Mouse (Mus musculus): Measurements from ENCODE around the gene Tsc2. TPM values are rescaled to one million over a fixed set of nuclear protein-coding genes. Genes with fewer than 3 reads are reported as not detected.

Tsc2 gene
- total RNA-seq, 4 experiments from 2014 or later = 79.2 to 135 (median 111) TPM

DNA sequence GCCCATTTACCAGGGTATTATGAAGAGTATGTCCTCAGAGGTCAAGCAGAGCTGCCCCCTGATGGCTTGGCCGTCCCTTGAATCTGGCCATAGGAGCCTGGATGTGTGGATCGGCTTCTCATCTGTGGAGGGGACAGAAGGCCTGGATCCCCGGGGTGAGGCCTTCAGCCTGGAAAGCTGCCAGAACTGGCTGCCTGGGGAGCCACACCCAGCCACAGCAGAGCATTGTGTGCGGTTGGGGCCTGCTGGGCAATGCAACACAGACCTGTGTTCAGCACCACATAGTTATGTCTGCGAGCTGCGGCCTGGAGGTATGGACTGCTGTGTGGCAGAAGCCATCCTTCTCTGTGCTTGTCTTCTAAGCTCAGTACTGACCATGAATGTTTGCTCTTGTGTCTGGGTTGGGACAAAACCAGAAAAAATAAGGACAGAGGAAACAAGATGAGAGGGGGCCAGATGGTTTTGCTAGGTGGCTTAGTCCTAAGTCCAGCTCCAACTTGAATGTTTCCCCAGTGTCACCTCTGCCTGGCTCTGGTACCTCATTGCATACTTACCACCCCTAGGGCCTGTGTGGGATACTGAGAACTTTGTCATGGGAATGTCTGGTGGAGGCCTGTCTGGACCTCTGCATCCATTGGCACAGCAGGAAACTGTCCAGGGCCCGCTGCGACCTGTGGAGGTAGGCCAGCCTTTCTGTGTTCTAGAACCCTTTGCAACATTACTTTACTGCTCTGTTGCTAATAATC is 65.2 kb downstream of the Tsc2 start:
- DNase-seq = no peak

DNA sequence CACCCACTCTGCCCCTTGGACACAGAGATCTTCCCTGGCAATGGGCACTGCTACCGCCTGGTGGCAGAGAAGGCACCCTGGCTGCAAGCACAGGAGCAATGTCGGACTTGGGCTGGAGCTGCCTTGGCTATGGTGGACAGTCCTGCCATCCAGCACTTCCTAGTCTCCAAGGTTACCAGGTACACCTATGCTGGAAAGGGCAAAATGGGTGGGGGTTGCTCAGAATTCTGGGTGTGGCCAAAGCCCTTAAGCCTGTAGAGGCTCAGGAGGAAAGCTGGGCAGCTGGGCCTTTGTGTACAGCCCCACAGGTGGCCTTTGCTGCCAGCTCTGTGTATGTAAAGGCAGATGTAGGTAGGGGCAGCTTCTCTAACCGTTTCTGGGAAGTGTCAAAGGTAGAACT is 66.6 kb downstream of the Tsc2 start:
- no peak for DNase-seq

DNA sequence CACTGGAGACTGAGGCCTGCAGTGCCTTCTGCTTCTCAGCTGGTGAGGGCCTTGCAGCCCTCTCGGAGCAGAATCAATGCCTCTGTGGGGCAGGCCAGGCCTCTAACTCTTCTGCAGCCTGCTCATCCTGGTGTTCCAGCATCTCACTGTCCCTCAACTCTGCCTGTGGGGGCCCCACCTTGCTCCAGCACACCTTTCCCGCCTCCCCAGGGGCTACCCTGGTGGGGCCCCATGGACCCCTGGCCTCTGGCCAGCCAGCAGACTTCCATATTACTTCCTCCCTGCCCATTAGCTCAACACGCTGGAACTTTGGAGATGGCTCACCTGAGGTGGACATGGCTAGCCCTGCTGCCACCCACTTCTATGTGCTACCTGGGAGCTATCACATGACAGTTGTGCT is 67.3 kb downstream of the Tsc2 start:
- DNase-seq = no peak

DNA sequence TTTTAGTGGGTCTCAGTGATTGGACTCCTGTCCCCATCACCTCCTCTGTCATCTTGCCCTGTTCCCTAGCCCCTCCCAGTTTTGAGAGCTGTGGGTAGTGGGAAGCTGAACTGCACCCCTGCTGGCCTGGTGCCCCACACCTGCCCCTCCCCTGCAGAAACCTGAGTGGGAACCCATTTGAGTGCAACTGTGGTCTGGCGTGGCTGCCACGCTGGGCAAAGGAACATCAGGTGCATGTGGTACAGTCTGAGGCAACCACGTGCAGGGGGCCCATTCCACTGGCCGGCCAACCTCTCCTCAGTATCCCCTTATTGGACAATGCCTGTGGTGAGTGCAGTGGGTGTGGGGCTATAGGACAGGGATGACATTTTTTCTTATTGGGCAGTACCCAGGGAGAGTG is 68.0 kb downstream of the Tsc2 start:
- DNase-seq = no peak

DNA sequence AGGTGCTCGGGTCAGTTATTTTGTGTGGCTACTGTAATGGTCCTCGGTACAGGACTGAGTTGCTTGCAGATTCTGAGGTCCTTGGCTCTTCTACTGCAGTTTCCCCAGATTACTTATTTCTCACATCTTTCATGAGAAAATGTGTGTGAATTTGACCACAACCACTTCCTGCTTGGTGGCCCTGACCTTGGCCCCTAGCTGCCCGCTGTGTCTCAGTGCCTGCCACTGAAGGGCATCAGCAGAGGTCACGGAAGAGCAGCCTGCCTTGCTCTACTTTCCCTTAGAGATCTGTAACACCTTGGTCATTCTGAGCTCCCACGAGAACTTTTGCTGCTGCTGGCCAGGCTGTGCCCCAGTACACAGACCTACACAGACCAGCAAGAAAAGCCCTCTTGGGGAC is 68.8 kb downstream of the Tsc2 start:
- no peak for DNase-seq

GRCm38 (mm10) chr17:24561592-24561991 is 70.8 kb downstream of the Tsc2 start:
- DNase-seq = no peak

- no peak for DNase-seq
These were observed 72.0 kb downstream of the Tsc2 start for GRCm38 (mm10) chr17:24560301-24561028.

DNA sequence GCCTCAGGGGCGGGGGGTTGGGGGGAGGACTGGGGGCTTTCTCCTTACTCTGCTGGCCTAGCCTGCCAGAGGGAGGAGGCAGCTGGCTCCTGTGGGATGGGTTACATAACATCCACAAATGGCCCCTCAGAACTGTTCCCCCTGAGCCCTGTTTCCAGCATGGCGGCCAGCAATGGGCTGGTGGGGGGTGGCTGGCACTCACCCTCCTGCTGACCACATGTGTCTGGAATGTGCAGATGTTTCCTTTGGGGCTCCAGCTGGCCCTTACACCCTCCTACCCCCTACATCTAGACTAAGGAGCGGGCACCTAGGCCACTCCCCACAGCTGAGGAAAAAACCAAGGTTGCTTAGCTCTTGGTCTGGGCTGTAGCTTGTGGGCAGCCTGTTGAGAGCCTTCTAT is 73.3 kb downstream of the Tsc2 start:
- no peak for DNase-seq

- no peak for DNase-seq
These were observed 73.8 kb downstream of the Tsc2 start for GRCm38 (mm10) chr17:24558600-24559099.

DNA sequence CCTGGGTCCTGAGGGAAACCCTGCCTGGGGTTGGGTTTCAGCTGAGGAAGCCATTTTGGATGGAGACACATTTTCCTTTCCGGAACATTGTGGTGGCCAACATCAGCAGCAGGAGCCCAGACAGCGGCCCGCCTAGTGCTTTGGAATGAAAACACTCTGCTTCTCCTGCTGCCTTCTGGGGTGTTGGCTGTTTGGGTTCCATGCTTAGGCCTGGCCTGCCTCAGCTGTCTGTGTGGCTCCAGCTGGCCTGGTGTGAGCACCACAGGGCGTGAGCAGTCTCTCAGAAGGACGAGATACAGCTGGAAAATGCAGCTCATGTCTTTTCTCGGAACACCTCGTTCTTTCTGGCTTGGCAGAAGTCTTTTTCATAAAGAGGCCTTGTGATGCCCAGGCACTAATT is 75.3 kb downstream of the Tsc2 start:
- DNase-seq = no peak

GRCm38 (mm10) chr17:24551050-24551444 is 81.4 kb downstream of the Tsc2 start:
- DNase-seq = no peak

DNA sequence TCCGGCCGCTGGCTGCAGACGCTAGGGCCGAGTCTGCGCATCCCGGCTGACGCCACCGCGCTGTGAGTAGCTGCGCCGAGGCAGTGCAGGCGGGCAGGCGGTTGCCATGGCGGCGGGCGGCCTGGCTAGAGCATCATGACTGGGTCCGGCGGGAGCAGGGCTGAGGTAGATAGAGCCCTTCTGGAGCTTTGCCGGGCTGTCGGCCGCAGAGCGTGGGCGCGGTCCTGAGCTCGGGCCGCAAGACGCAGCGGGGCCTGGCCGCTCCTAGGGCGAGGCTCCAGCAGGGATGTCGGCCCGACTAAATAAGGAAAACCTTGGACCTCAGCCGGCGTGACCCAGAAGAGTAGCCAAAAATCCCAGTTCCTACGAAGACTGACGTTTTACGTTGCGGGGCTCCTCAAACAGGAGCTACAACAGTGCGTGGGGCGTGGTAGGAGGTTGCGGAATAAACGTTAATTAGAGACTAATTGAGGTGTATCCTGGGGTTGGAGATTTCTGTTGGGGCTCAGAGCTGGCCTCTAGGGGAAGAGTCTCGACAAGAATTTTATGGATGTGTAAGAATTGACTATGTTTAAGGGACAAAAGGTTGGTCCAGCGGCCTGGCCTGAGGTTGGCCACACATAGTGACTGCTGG is 81.9 kb downstream of the Tsc2 start:
- peak; percentile 76 for DNase-seq

DNA sequence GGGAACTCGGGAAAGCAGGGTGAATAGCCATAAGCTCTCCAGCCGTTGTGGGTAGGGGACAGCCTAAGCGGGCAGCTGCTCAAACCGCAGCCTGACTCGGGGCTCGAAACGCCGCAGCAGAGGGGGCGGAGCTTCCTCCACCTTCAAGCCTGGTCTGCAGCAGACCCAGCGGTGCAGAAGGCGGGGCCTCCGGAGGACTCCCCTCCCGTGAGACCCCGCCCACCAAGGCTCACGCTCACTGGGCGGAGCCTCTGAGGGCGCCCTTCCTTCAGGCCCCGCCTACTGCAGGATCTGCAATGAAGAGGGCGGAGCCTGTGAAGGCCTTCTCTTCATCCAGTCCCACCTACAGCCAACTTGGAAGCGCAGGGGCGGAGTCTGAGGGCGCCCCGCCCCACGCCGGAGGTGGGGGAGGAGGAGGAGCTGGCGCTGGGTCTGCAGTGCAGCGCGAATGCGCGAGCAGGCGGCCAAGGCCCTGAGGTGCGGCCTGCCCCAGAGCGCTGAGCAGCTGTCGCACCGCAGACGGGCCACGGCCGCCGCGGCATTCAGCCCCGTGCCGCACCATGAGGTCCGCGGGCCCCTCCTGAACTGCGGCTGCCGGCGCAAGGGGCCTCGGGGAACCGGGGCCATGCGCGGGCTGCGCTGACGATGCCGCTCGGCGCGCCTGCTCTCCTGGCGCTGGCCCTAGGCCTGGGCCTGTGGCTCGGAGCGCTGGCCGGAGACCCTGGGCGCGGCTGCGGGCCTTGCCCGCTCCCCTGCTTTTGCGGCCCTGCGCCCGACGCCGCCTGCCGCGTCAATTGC is 82.6 kb downstream of the Tsc2 start, which contains the start of gene Pkd1:
Gene Pkd1 (plus strand): TSS at position 217 of the 798 bp plus-strand sequence.
- DNase-seq = peak; percentile 99

- DNase-seq = peak; percentile 77
These were observed 83.4 kb downstream of the Tsc2 start for GRCm38 (mm10) chr17:24548921-24549617.

GRCm38 (mm10) chr17:24548435-24548834 is 84.0 kb downstream of the Tsc2 start:
- DNase-seq = no peak

GRCm38 (mm10) chr17:24546234-24546633 is 86.2 kb downstream of the Tsc2 start:
- DNase-seq = no peak

Small RNA genes within 50 kb of the gene (microRNA-seq; reads per million reads assigned to microRNA genes)
- 0.84 to 1.6 reads per million in 2 experiments for gene Gm24589

Other genes with a start within 250 kb of the Tsc2 start
- gene Rnps1, start 218.1 kb downstream of the Tsc2 start, total RNA-seq (2022) = 10 to 100 TPM; 62.8 to 84.3 (median 75.4) TPM
- 100 to 1,000 TPM; 142 to 242 (median 189) TPM for gene Eci1, start 206.0 kb downstream of the Tsc2 start, total RNA-seq (2022)
- gene Dnase1l2, start 189.5 kb downstream of the Tsc2 start, total RNA-seq (2022) = 1 to 10 TPM; 2.3 to 7.2 (median 3.5) TPM
- 10 to 100 TPM; 20.9 to 37.4 (median 26.4) TPM for gene E4f1, start 162.3 kb downstream of the Tsc2 start, total RNA-seq (2022)
- gene Pgp, start 162.2 kb downstream of the Tsc2 start, total RNA-seq (2022) = 100 to 1,000 TPM; 105 to 116 (median 107) TPM
- gene Bricd5, start 158.7 kb downstream of the Tsc2 start, total RNA-seq (2022) = under 1 TPM in 2 of 4 experiments, not detected in 2; 0.30 to 0.38 TPM
- gene Mlst8, start 153.6 kb downstream of the Tsc2 start, total RNA-seq (2022) = 10 to 100 TPM; 24.3 to 37.6 (median 32.2) TPM
- 10 to 100 TPM; 49.1 to 61.2 (median 53.8) TPM for gene Caskin1, start 144.0 kb downstream of the Tsc2 start, total RNA-seq (2022)
- gene Traf7, start 104.7 kb downstream of the Tsc2 start, total RNA-seq (2022) = 100 to 1,000 TPM in 3 of 4 experiments, 10 to 100 TPM in 1; 92.1 to 189 (median 132) TPM
- 1 to 10 TPM in 3 of 4 experiments, under 1 TPM in 1; 0.81 to 3.5 (median 2.4) TPM for gene Rab26, start 98.4 kb downstream of the Tsc2 start, total RNA-seq (2022)
- gene Pkd1, start 82.8 kb downstream of the Tsc2 start, total RNA-seq (2022) = 10 to 100 TPM; 58.5 to 88.8 (median 71.0) TPM
- 10 to 100 TPM in 3 of 4 experiments, 1 to 10 TPM in 1; 9.0 to 17.3 (median 12.1) TPM for gene Nthl1, start 50 bp upstream of the Tsc2 start, total RNA-seq (2022)
- gene Slc9a3r2, start 17.7 kb upstream of the Tsc2 start, total RNA-seq (2022) = 10 to 100 TPM; 45.9 to 78.6 (median 73.7) TPM
- not detected for gene Npw, start 25.8 kb upstream of the Tsc2 start, total RNA-seq (2022)
- 10 to 100 TPM; 44.9 to 59.4 (median 50.8) TPM for gene Zfp598, start 37.1 kb upstream of the Tsc2 start, total RNA-seq (2022)
- 1 to 10 TPM; 2.4 to 5.5 (median 3.8) TPM for gene Syngr3, start 57.3 kb upstream of the Tsc2 start, total RNA-seq (2022)
- gene Gfer, start 63.5 kb upstream of the Tsc2 start, total RNA-seq (2022) = 10 to 100 TPM; 31.7 to 35.6 (median 32.6) TPM
- 10 to 100 TPM in 1 of 4 experiments, 1 to 10 TPM in 3; 2.8 to 14.8 (median 7.5) TPM for gene Noxo1, start 63.6 kb upstream of the Tsc2 start, total RNA-seq (2022)
- 10 to 100 TPM; 34.3 to 40.5 (median 38.2) TPM for gene Tbl3, start 75.0 kb upstream of the Tsc2 start, total RNA-seq (2022)
- gene Rnf151, start 85.4 kb upstream of the Tsc2 start, total RNA-seq (2022) = not detected
- 100 to 1,000 TPM; 571 to 651 (median 615) TPM for gene Rps2, start 85.5 kb upstream of the Tsc2 start, total RNA-seq (2022)
- gene Ndufb10, start 91.8 kb upstream of the Tsc2 start, total RNA-seq (2022) = 100 to 1,000 TPM; 199 to 268 (median 237) TPM
- gene Rpl3l, start 95.2 kb upstream of the Tsc2 start, total RNA-seq (2022) = under 1 TPM in 1 of 4 experiments, not detected in 3; 0.49 TPM
- 10 to 100 TPM; 87.3 to 91.3 (median 89.0) TPM for gene Msrb1, start 104.0 kb upstream of the Tsc2 start, total RNA-seq (2022)
- 1 to 10 TPM; 1.7 to 2.8 (median 2.4) TPM for gene Hs3st6, start 120.4 kb upstream of the Tsc2 start, total RNA-seq (2022)
- 1 to 10 TPM in 2 of 4 experiments, under 1 TPM in 2; 0.52 to 2.7 (median 1.1) TPM for gene Meiob, start 171.7 kb upstream of the Tsc2 start, total RNA-seq (2022)
- 10 to 100 TPM; 81.9 to 99.1 (median 92.7) TPM for gene Hagh, start 207.5 kb upstream of the Tsc2 start, total RNA-seq (2022)
- gene Fahd1, start 217.7 kb upstream of the Tsc2 start, total RNA-seq (2022) = 10 to 100 TPM; 26.4 to 36.0 (median 32.1) TPM
- gene Igfals, start 233.4 kb upstream of the Tsc2 start, total RNA-seq (2022) = 1 to 10 TPM; 2.0 to 5.8 (median 2.7) TPM

Data from adrenal gland, adult 8-10 months (tissue).